Mouse (Mus musculus) erythroblast, embryonic 14.5 days (primary cell): ENCODE data around the gene P2rx3.

Experiments used
- GATA1 ChIP-seq: IDR thresholded peaks from 2 replicates; pipeline ENCODE4 v1.6.1; 2012; ENCODE audit warnings: low read length, inconsistent platforms, mixed read lengths
- TAL1 ChIP-seq: IDR thresholded peaks from 3 replicates; pipeline ENCODE4 v1.6.1; 2012; ENCODE audit warnings: low read length, inconsistent platforms, mixed read lengths

DNA sequence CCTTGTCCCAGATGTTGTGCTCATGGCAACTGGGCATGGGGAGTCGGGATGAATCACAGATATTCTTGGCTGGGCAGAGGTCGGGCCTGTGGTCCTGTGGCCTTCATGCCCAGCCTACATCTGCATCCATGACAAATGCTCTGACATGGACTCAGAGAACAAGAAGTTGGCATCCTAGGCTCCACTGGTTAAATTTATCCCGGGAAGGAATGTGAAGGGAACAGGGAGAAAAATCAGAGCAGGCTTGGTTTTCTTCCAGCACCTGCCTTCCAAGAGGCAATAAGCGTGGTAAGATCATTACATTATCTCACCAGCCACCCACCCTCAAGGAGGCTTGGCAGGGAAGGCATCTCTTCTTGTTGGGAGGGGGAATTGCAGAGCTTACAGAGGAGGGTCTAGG, 32.9 kb downstream of the P2rx3 start:
- no peak for TF ChIP-seq TAL1
- TF ChIP-seq GATA1, result no peak
